Mouse (Mus musculus) c-Kit-positive CD71-positive TER-119-negative erythroid progenitor cells, embryonic 14.5 days (primary cell): ENCODE measurements around the gene E330017A01Rik.

ENCODE experiments used
- DNase-seq: peaks from one replicate; pipeline ENCODE4 v3.0.0-alpha.2; 2013; ENCODE audit warnings: low read depth

Gene E330017A01Rik

GRCm38 (mm10) chr16:58591299-58591698 lies 47.2 kb downstream of the E330017A01Rik start:
- no peak for DNase-seq

- DNase-seq: no peak
Observed at GRCm38 (mm10) chr16:58589444-58589843, 49.1 kb downstream of the E330017A01Rik start.
